Mouse (Mus musculus) cortical plate, adult 2 months (tissue): Measurements from ENCODE around the gene Dap. TPM values are rescaled to one million over a fixed set of nuclear protein-coding genes. Genes with fewer than 3 reads are reported as not detected.
A peak's percentile ranks its signal among the peaks of the same experiment; 100 is the strongest.

ENCODE experiments used
- H3K27ac ChIP-seq: fragments of 200-500 bp; 2 replicates; pipeline ENCODE4 v1.5.1; 2012; ENCODE audit warnings: low read length, control low read depth, inconsistent platforms; ENCODE audit not compliant: insufficient read depth
- H3K4me1 ChIP-seq: fragments of 200-500 bp; 2 replicates; pipeline ENCODE4 v1.6.1; 2011; ENCODE audit warnings: low read length; ENCODE audit not compliant: control insufficient read depth, insufficient read depth
- H3K4me3 ChIP-seq: fragments of 200-500 bp; 2 replicates; pipeline ENCODE4 v1.5.1; 2011; ENCODE audit warnings: mild to moderate bottlenecking, low read length, control low read depth; ENCODE audit not compliant: insufficient read depth
- CTCF ChIP-seq: fragments of 200-500 bp; IDR thresholded peaks from 2 replicates; pipeline ENCODE4 v1.5.1; 2011; ENCODE audit warnings: mild to moderate bottlenecking, control low read depth, low read length; ENCODE audit not compliant: insufficient read depth; ENCODE audit errors: extremely low read depth
- POLR2A ChIP-seq: fragments of 200-500 bp; IDR thresholded peaks from 2 replicates; pipeline ENCODE4 v1.6.1; 2011; ENCODE audit warnings: mild to moderate bottlenecking, low read length, control low read depth; ENCODE audit not compliant: insufficient read depth; ENCODE audit errors: extremely low read depth
- polyA plus RNA-seq: library from polyadenylated mRNA; depleted of rRNA; stranded (reverse); fragments of >200 nt; gene quantifications from 2 replicates; pipeline ENCODE4 v1.2.3, GENCODE M21; 2012; rRNA removed

Gene Dap
- polyA plus RNA-seq, result 8.4 and 11.3 TPM in 2 replicates

DNA sequence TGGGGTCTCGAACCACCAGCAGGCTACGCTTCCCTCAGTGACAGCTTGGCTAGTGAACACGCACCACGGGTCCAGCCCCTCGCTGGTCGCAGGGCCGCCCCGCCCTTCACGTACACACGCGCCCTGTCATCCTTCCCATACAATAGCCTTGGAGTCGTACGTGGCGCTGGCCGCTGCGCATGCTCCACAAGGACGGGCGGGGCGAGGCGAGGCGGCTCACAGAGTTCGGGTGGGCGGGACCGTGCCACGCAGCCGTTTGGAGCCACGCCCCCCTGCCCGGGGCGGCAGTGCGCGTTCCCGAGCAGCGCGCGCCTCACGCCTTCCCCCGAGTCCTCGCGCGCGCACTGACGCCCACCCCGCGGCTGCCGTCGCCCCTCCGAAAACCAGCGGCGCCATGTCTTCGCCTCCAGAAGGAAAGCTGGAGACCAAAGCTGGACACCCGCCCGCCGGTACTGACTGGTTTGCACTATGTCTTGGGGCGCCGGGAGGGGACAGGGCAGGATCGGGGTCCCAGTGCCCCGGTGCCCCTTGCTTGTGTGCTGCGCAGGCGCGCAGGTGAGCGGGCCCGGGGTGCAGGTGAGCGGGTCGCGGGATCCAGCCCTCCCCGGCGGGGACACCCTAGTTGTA is at the start of gene Dap:
TSS of gene Dap (plus strand) at position 180 of the 627 bp plus-strand sequence.
- TF ChIP-seq CTCF, result no peak
- peak; percentile 52; the same call in 1 of the 2 replicates for TF ChIP-seq POLR2A
- Histone ChIP-seq H3K27ac (peak within 1 kb of the TSS; percentile 58; the same call in 1 of the 2 replicates), H3K4me3 (peak within 1 kb of the TSS; percentile 35), H3K4me1 (no peaks in the 10 kb centered on the region)

DNA sequence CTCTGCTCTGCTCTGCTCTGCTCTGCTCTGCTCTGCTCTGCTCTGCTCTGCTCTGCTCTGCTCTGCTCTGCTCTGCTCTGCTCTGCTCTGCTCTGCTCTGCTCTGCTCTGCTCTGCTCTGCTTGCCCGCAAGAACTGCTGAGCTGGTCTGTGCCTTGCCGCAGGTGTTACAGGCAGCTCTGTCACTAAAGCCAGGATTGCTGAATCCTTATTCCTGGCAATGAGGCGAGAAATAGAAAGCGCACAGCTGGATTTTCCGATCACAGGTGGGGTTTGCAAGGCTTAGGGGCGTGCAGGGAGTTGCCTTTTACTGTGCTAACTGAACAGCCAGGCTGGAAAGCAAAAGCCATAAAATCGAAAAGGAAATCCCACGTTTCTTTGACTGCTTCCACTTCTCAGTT is 47.5 kb upstream of the Dap start:
- no peak overlapping the region for H3K4me3 ChIP-seq
- TF ChIP-seq POLR2A, result no peak
- no peak overlapping the region for H3K27ac ChIP-seq
- no peaks in the 10 kb centered on the region for H3K4me1 ChIP-seq

DNA sequence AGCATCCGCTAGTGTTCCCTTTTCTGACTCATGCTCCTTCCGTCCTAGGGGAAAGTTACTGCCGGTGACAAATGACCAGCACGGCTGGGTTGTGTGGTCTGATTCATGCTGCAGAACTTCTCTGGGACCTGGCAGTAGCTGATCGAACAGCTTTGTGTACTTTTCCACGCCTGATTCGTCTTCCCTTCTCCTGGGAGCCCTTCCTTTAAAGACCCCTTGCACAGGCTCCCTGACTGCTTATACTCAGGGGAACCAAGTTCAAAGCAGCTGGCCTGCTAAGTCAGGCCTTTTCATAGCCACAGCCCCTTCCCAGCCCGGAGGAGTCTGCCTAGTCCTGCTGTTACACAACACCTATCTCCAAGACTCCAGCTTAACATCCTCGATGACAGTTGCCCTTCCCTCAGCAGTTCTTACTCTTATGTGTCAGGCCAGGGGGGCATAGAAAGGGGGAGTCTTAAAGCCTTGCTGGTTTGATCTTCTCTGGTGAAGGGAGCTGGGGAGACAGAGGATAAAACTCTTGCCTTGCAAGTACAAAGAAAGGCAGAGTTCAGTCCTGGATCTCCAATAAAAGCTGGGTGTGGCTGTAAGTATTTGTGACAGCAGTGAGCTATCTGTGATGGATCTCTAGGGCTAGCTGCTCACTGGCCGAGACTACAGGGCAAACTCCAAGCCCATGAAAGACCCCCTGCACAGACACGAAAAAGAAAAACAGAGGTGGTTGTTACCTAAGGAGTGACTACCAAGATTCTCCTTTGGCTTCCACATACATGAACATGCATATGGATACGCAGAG is 39.3 kb upstream of the Dap start:
- Histone ChIP-seq H3K4me1 (no peaks in the 10 kb centered on the region), H3K27ac (no peak overlapping the region), H3K4me3 (no peak overlapping the region)
- TF ChIP-seq CTCF, result no peak
- TF ChIP-seq POLR2A, result no peak

DNA sequence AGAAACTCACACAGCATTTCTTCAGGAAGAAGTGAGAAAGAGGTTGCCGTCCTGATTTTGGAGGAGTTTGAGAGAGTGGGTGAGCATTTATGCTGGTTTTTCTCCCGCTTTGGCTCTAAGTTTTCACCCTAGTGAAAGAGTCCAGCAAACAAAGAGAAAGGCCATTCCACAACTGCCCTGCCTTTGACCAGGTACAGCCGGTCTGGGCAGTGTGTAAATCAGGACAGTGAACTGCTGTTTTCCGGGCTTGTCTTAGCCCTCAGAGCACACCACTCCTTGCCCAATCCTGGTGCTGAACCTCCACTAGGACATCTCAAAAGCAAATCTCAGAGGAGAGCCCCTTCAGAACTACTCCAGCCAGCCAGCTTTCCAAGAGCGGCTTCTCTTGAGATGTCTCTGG is 38.6 kb upstream of the Dap start:
- H3K4me1 ChIP-seq, result no peaks in the 10 kb centered on the region
- no peak overlapping the region for H3K4me3 ChIP-seq
- no peak overlapping the region for H3K27ac ChIP-seq
- TF ChIP-seq CTCF (no peak), POLR2A (no peak)

DNA sequence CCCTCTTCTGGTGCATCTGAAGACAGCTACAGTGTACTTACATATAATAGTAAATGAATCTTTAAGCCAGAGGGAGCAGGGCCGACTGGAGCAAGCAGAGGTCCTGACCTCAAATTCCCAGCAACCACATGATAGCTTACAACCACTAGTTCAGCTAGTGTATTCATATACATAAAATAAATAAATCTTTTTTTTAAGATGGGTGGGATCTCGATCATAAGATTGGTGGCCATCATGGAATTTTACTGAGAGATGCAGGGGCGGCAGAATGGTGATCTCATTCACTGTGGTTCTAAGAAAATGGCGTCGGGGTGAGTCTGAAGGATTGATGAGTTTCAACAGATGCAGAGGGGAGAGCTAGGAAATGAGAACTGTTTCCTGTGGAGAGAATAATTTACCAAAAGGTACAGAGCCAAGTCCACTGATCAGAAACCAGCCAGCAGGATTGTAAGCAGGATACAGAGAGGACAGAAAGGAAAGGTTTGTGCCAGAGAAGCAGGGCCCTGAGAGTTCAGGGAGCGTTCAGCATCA is 37.7 kb upstream of the Dap start:
- H3K27ac ChIP-seq, result no peak overlapping the region
- no peak overlapping the region for H3K4me3 ChIP-seq

DNA sequence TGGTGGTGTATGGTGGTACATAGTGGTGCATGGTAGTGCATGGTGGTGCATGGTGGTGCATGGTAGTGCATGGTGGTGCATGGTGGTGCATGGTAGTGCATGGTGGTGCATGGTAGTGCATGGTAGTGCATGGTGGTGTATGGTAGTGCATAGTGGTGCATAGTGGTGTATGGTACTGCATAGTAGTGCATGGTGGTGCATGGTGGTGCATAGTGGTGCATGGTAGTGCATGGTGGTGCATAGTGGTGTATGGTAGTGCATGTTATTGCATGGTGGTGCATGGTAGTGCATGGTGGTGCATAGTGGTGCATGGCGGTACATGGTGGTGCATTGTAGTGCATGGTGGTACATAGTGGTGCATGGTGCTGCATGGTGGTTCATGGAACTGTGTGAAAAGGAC is 31.6 kb upstream of the Dap start:
- H3K4me3 ChIP-seq, result no peak overlapping the region
- H3K4me1 ChIP-seq, result no peaks in the 10 kb centered on the region
- no peak for TF ChIP-seq CTCF
- no peak for TF ChIP-seq POLR2A
- H3K27ac ChIP-seq, result no peak overlapping the region

More for the DNA sequence above, 37.7 kb upstream of the Dap start:
- no peaks in the 10 kb centered on the region for H3K4me1 ChIP-seq
- no peak for TF ChIP-seq CTCF
- no peak for TF ChIP-seq POLR2A

DNA sequence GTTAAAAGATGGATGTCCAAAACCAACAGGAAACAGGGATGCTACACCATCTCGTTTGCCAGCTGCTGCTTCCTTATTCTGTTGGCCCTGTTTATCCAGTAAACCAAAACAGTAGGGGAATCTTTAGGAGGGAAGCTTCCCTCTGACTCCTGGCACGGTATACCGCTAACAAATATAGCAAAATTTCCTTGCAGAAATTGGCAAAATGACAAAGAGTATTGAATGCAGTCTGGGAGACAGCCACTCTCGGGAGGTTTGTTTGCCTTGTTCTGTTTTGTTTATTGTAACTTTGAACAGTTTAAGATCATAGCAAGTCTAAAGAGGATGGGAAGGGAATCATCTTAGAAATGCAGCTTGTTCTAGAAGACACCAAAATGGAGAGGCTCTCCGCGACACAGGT is 28.3 kb upstream of the Dap start:
- H3K27ac ChIP-seq, result no peak overlapping the region
- no peak overlapping the region for H3K4me3 ChIP-seq
- no peaks in the 10 kb centered on the region for H3K4me1 ChIP-seq
- TF ChIP-seq POLR2A (no peak), CTCF (no peak)

DNA sequence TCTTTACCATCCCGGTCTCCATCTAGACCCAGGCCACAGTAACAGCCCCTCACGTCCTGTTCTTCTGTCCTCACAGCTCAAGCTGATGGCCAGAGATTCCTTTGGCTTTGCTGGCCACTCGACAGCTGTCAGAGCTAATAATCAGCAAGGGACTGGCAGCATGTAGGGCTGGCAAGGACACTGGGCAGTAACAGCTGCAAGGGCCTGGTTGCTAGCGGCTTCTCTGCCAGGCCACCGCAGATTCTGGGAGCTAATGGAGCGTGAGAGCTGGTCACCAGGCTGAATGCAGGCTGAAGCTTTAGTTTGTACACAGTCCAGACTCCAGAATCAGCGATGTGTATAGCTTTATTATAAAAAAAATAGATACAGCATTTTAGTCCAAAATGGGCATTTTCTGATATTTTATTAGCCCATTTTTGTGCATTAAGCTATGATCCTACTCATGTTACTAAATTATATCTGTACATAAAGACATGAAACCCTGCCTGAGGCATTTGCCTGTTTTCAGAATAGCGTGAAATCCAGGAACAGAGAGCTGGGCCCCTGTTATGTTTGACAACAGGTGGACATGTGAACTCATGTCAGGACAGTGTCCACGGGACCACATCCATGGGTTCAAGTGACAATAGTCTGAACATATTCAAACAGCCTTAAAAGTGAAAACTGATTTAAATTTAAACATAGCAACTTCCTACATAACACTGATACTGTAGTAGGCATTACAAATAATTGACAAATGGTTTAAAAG is 16.6 kb upstream of the Dap start:
- H3K27ac ChIP-seq, result no peak overlapping the region
- no peak overlapping the region for H3K4me3 ChIP-seq
- no peaks in the 10 kb centered on the region for H3K4me1 ChIP-seq
- TF ChIP-seq POLR2A, result no peak
- no peak for TF ChIP-seq CTCF

DNA sequence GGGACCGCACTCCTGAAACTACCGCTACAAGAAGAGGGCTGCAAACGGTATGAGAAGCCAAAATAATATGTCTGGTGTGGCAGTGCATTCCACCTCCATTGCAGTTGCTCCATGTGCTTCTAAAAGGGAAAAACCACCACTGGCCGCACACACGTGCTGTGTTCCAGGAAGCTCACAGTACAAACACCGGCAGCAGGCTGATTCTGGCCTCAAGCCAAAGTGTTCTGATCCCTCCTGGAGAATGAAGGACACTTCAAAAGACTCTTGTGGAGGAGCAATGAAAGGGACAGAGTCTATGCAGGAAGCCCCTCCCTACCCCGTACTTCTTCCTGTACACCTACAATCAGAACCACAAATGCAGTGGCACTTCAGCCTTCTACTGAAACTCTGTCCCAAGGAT is 12.2 kb upstream of the Dap start:
- Histone ChIP-seq H3K4me3 (no peak overlapping the region), H3K27ac (no peak overlapping the region), H3K4me1 (no peaks in the 10 kb centered on the region)
- TF ChIP-seq POLR2A, result no peak
- TF ChIP-seq CTCF, result no peak
